Mouse (Mus musculus) kidney, adult 2 months (tissue): Measurements from ENCODE around the gene Ang5. TPM values are rescaled to one million over a fixed set of nuclear protein-coding genes. Genes with fewer than 3 reads are reported as not detected.
"Not testable (repeated sequence)": the region's sequence is repeated elsewhere in the genome, so short reads cannot be mapped to it uniquely, and the experiment has no call there.

Source experiments
- DNase-seq: peaks from one replicate; pipeline ENCODE4 v3.0.0; 2021
- H3K27ac ChIP-seq: fragments of 200-500 bp; 2 replicates; pipeline ENCODE4 v1.5.1; 2012; ENCODE audit warnings: low read depth, low read length, control low read depth, inconsistent platforms; ENCODE audit not compliant: insufficient read depth
- H3K27me3 ChIP-seq: fragments of 200-500 bp; replicated peaks from 2 replicates; pipeline ENCODE4 v1.6.1; 2012; ENCODE audit warnings: mild to moderate bottlenecking, moderate library complexity, low read length, inconsistent platforms; ENCODE audit not compliant: control insufficient read depth, insufficient read depth
- H3K36me3 ChIP-seq: fragments of 200-500 bp; 2 replicates; pipeline ENCODE4 v1.6.1; 2012; ENCODE audit warnings: mild to moderate bottlenecking, moderate library complexity, low read length, inconsistent platforms; ENCODE audit not compliant: control insufficient read depth, insufficient read depth
- H3K4me1 ChIP-seq: fragments of 200-500 bp; 2 replicates; pipeline ENCODE4 v1.6.1; 2011; ENCODE audit warnings: low read length; ENCODE audit not compliant: control insufficient read depth, insufficient read depth
- H3K4me3 ChIP-seq: fragments of 200-500 bp; 2 replicates; pipeline ENCODE4 v1.5.1; 2011; ENCODE audit warnings: mild to moderate bottlenecking, low read depth, low read length, control low read depth; ENCODE audit not compliant: insufficient read depth
- CTCF ChIP-seq: fragments of 200-500 bp; conservative IDR thresholded peaks from 2 replicates; pipeline ENCODE4 v1.5.1; 2011; ENCODE audit warnings: low read depth, mild to moderate bottlenecking, control low read depth, low read length, moderate library complexity, mixed read lengths; ENCODE audit not compliant: insufficient read depth, insufficient read length
- WGBS: fragments of 180-500 bp; shearing (Covaris S2); methylation state at CpG from one replicate; pipeline ENCODE4 v1.1.7; 2018; 5-methylcytosine and 5-hydroxymethylcytosine counted together
- polyA plus RNA-seq: library from polyadenylated mRNA; depleted of rRNA; stranded (reverse); fragments of >200 nt; gene quantifications from 2 replicates; pipeline ENCODE4 v1.2.3, GENCODE M21; 2012; rRNA removed

The Ang5 gene
- polyA plus RNA-seq, result not detected in 2 replicates

GRCm38 (mm10) chr14:43956769-43957168, at the start of gene Ang5:
Ang5 (plus strand) TSS chr14:43957069.
- not testable (repeated sequence) for H3K27ac ChIP-seq, H3K27me3 ChIP-seq, DNase-seq, H3K36me3 ChIP-seq, H3K4me3 ChIP-seq, H3K4me1 ChIP-seq
- no CpG with 5 or more reads among the region's 2 CpGs for WGBS

GRCm38 (mm10) chr14:43918214-43918613, 38.7 kb upstream of the Ang5 start:
- H3K4me3 ChIP-seq, H3K4me1 ChIP-seq, H3K36me3 ChIP-seq, H3K27ac ChIP-seq, H3K27me3 ChIP-seq, DNase-seq: not testable (repeated sequence)

- 78% methylated on average over 3 of the region's 3 CpGs for WGBS
Observed at GRCm38 (mm10) chr14:43923459-43923858, 33.4 kb upstream of the Ang5 start, which contains the start of gene Ear10. Ear10 (minus strand) TSS chr14:43923559.

GRCm38 (mm10) chr14:43924688-43925403, 32.0 kb upstream of the Ang5 start, which contains the start of gene Gm8113:
Gm8113 (plus strand) TSS chr14:43925390.
- not testable (repeated sequence) for H3K36me3 ChIP-seq, H3K27me3 ChIP-seq, H3K4me1 ChIP-seq, H3K27ac ChIP-seq
- WGBS, result 8% methylated on average over 10 of the region's 10 CpGs
- peak within 1 kb of the TSS; percentile 68 for H3K4me3 ChIP-seq
- peak; percentile 53 for DNase-seq
- TF ChIP-seq CTCF, result peak; percentile 72

More at GRCm38 (mm10) chr14:43923459-43923858, 33.4 kb upstream of the Ang5 start, which contains the start of gene Ear10:
- H3K36me3 ChIP-seq, H3K4me3 ChIP-seq, H3K4me1 ChIP-seq, DNase-seq, H3K27ac ChIP-seq, H3K27me3 ChIP-seq: not testable (repeated sequence)

GRCm38 (mm10) chr14:43925404-43925950, 31.4 kb upstream of the Ang5 start:
- not testable (repeated sequence) for H3K27ac ChIP-seq, H3K4me1 ChIP-seq, H3K36me3 ChIP-seq, H3K27me3 ChIP-seq
- peak; percentile 1 for DNase-seq
- WGBS, result 9% methylated on average over 21 of the region's 21 CpGs
- peak overlapping the region; percentile 68 for H3K4me3 ChIP-seq

GRCm38 (mm10) chr14:43932991-43933390, 23.9 kb upstream of the Ang5 start:
- peak; percentile 37; the same call in 1 of the 2 replicates for TF ChIP-seq CTCF
- 17% methylated on average over 8 of the region's 8 CpGs for WGBS
- H3K36me3 ChIP-seq, H3K27me3 ChIP-seq, H3K4me3 ChIP-seq, H3K27ac ChIP-seq, H3K4me1 ChIP-seq: not testable (repeated sequence)
- peak; percentile 11 for DNase-seq

- not testable (repeated sequence) for H3K4me3 ChIP-seq, DNase-seq, H3K27ac ChIP-seq, H3K36me3 ChIP-seq, H3K27me3 ChIP-seq, H3K4me1 ChIP-seq
- 47% methylated on average over 5 of the region's 5 CpGs for WGBS
Observed at GRCm38 (mm10) chr14:43933399-43933798, 23.5 kb upstream of the Ang5 start.

GRCm38 (mm10) chr14:43953382-43953781, 3.5 kb upstream of the Ang5 start:
- 40% methylated on average over 2 of the region's 2 CpGs for WGBS
- DNase-seq, H3K4me3 ChIP-seq, H3K27ac ChIP-seq, H3K36me3 ChIP-seq, H3K4me1 ChIP-seq, H3K27me3 ChIP-seq: not testable (repeated sequence)

- H3K36me3 ChIP-seq, H3K27me3 ChIP-seq, DNase-seq, H3K4me1 ChIP-seq, H3K27ac ChIP-seq, H3K4me3 ChIP-seq: not testable (repeated sequence)
- WGBS, result no CpG with 5 or more reads among the region's 1 CpGs
Observed at GRCm38 (mm10) chr14:43955074-43955473, 1.8 kb upstream of the Ang5 start.
